Mouse (Mus musculus) bone marrow, adult 2 months (tissue): ENCODE data around the gene Fbp1. TPM values are rescaled to one million over a fixed set of nuclear protein-coding genes. Genes with fewer than 3 reads are reported as not detected.
"Not testable (repeated sequence)": the region's sequence is repeated elsewhere in the genome, so short reads cannot be mapped to it uniquely, and the experiment has no call there.

ENCODE experiments used
- H3K27ac ChIP-seq: fragments of 200-500 bp; 2 replicates; pipeline ENCODE4 v1.5.1; 2012; ENCODE audit warnings: low read depth, mild to moderate bottlenecking, control low read depth, inconsistent platforms, low read length; ENCODE audit not compliant: control insufficient read depth, poor library complexity, insufficient read depth
- H3K4me1 ChIP-seq: fragments of 200-500 bp; 2 replicates; pipeline ENCODE4 v1.6.1; 2011; ENCODE audit warnings: low read length; ENCODE audit not compliant: control insufficient read depth, insufficient read depth
- H3K4me3 ChIP-seq: fragments of 200-500 bp; replicated peaks from 2 replicates; pipeline ENCODE3; 2011; ENCODE audit warnings: mild to moderate bottlenecking, low read depth, low read length, control low read depth; ENCODE audit not compliant: control insufficient read depth
- CTCF ChIP-seq: fragments of 200-500 bp; IDR thresholded peaks from 2 replicates; pipeline ENCODE4 v1.5.1; 2011; ENCODE audit warnings: low read length, control low read depth; ENCODE audit not compliant: control insufficient read depth, insufficient read depth
- POLR2A ChIP-seq: fragments of 200-500 bp; IDR thresholded peaks from 2 replicates; pipeline ENCODE4 v1.6.1; 2011; ENCODE audit warnings: low read depth, mild to moderate bottlenecking, control low read depth, low read length, borderline replicate concordance; ENCODE audit not compliant: control insufficient read depth
- WGBS: fragments of 180-500 bp; shearing (Covaris S2); methylation state at CpG from one replicate; pipeline ENCODE4 v1.1.7; 2018; 5-methylcytosine and 5-hydroxymethylcytosine counted together
- polyA plus RNA-seq: library from polyadenylated mRNA; stranded (reverse); fragments of >200 nt; gene quantifications from 2 replicates; pipeline ENCODE4 v1.2.4, GENCODE M21; 2011; ENCODE audit warnings: low replicate concordance; ENCODE audit not compliant: missing spikeins, insufficient read depth, insufficient read length

Gene Fbp1
- polyA plus RNA-seq, 1 experiment = 9.4 TPM

DNA sequence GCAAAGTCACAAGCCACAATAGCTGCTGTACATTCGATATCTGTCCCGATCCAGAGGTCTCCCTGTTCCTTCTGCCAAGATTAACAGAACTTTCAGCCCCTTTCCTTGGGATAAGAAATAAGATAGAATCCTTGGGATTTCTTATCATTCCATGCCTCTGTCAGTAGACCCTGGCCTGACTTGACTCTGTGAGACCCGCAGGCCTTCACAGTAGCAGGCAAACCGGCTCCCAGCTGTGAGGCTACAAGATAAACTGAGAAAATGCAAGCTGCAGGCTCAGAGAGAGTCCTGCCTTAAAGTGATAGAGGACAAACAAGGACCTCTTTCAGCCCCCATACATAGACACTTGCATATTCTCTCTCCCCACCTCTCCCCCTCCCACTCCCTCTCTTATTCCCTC, 54.7 kb downstream of the Fbp1 start:
- no peaks in the 10 kb centered on the region for H3K4me1 ChIP-seq
- no peak overlapping the region for H3K4me3 ChIP-seq
- H3K27ac ChIP-seq = no peak overlapping the region
- 60% methylated on average over 4 of the region's 4 CpGs for WGBS
- TF ChIP-seq CTCF (no peak), POLR2A (no peak)

DNA sequence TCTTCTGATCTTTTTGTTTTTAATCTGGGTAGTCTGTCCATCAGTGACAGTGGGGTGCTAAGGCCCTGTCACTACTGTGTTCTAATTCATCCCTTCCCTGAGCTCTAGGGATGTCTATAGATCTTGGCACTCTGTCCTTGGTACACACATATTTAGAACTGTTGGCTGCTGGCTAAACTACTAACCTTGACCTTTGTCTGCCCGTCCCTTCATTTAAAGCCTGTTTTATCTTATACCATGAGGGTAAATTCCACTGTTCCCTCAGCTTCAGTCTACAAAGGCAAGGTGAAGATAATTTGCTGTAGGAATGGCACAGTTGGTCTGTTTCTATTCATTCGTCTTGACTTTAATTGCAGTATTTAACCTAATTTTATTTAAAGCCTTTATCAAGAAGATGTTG, 55.8 kb downstream of the Fbp1 start:
- no peak overlapping the region for H3K4me3 ChIP-seq
- TF ChIP-seq CTCF (no peak), POLR2A (no peak)
- no peak overlapping the region for H3K27ac ChIP-seq
- no peaks in the 10 kb centered on the region for H3K4me1 ChIP-seq
- 68% methylated on average over 2 of the region's 2 CpGs for WGBS

DNA sequence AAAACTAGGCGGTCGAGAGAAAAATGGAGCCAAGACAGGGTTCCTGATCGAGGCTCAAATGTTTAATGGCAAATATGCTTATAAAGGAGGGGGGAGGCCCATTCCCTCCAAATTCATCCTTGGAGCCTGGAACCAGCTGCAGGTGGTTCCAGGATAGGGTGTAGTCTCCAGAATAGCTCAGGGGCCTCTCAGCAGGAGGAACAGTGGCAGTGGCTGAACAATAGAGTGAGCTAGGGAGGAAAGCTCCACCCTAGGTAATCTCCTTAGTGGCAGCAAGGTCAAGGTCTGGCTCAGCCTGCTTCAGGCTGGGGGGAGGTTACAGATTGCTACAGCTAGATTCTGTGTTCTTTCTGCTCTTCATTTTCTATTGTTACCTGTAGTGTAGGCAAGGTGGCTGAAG, 72.4 kb downstream of the Fbp1 start:
- WGBS = 78% methylated on average over 3 of the region's 3 CpGs
- H3K27ac ChIP-seq, H3K4me3 ChIP-seq, H3K4me1 ChIP-seq: not testable (repeated sequence)

Other genes starting within 250 kb of the Fbp1 start
- 2.5 and 9.4 TPM in 2 replicates for gene Platr25, start 127.6 kb downstream of the Fbp1 start, polyA plus RNA-seq
- 1.6 and 2.4 TPM in 2 replicates for gene Gm5141, start 102.5 kb downstream of the Fbp1 start, polyA plus RNA-seq
- gene Fbp2, start 29.9 kb downstream of the Fbp1 start, polyA plus RNA-seq = not detected in 2 replicates
- gene 2010111I01Rik, start 76.6 kb upstream of the Fbp1 start, polyA plus RNA-seq = 31.2 and 47.5 TPM in 2 replicates